Mouse (Mus musculus) heart, postnatal 0 days (tissue): ENCODE results near the gene Csmd2.

ENCODE experiments used
- CTCF ChIP-seq: IDR thresholded peaks from 2 replicates; pipeline ENCODE4 v1.5.1; 2016; ENCODE audit warnings: antibody characterized with exemption, control low read depth, low read depth
- EP300 ChIP-seq: IDR thresholded peaks from 2 replicates; pipeline ENCODE4 v1.6.1; 2016; ENCODE audit warnings: antibody characterized with exemption, low read depth

GRCm38 (mm10) chr4:128484679-128485078, 497.0 kb downstream of the Csmd2 start:
- no peak for TF ChIP-seq CTCF
- TF ChIP-seq EP300, result no peak
